Mouse (Mus musculus): Measurements from ENCODE around the gene Cdc37. TPM values are rescaled to one million over a fixed set of nuclear protein-coding genes. Genes with fewer than 3 reads are reported as not detected.
A peak's percentile ranks its signal among the peaks of the same experiment; 100 is the strongest.

Cdc37 gene
- total RNA-seq, 4 experiments from 2014 or later = 95.0 to 132 (median 111) TPM

GRCm38 (mm10) chr9:21135941-21136381 is 13.8 kb downstream of the Cdc37 start:
- DNase-seq (ENCODE audit: low spot score in 2 of 2) = no peak

- DNase-seq (ENCODE audit: low spot score in 2 of 2) = no peak
Measured at GRCm38 (mm10) chr9:21135329-21135890, 14.4 kb downstream of the Cdc37 start.

- DNase-seq (ENCODE audit: low spot score in 2 of 2) = peak; percentile 59 to 72
Measured at GRCm38 (mm10) chr9:21134595-21135328, 15.0 kb downstream of the Cdc37 start.

GRCm38 (mm10) chr9:21133064-21133707 is 16.6 kb downstream of the Cdc37 start:
- DNase-seq (ENCODE audit: low spot score in 2 of 2) = no peak

GRCm38 (mm10) chr9:21132102-21132775 is 17.5 kb downstream of the Cdc37 start:
- no peak for DNase-seq (ENCODE audit: low spot score in 2 of 2)

- DNase-seq (ENCODE audit: low spot score in 2 of 2) = peak; percentile 83 to 89
Measured at GRCm38 (mm10) chr9:21131059-21131956, 18.5 kb downstream of the Cdc37 start, which contains the start of gene Tyk2. Gene Tyk2 (minus strand): TSS chr9:21131243.

GRCm38 (mm10) chr9:21126259-21126627 is 23.5 kb downstream of the Cdc37 start:
- DNase-seq (ENCODE audit: low spot score in 2 of 2) = no peak

- no peak for DNase-seq (ENCODE audit: low spot score in 2 of 2)
Measured at GRCm38 (mm10) chr9:21125502-21126258, 24.1 kb downstream of the Cdc37 start.

- DNase-seq (ENCODE audit: low spot score in 2 of 2) = no peak
Measured at GRCm38 (mm10) chr9:21124837-21125236, 24.9 kb downstream of the Cdc37 start.

- DNase-seq (ENCODE audit: low spot score in 2 of 2) = no peak
Measured at GRCm38 (mm10) chr9:21121483-21121882, 28.3 kb downstream of the Cdc37 start.

- no peak for DNase-seq (ENCODE audit: low spot score in 2 of 2)
Measured at GRCm38 (mm10) chr9:21117073-21117472, 32.7 kb downstream of the Cdc37 start.

GRCm38 (mm10) chr9:21115105-21115504 is 34.7 kb downstream of the Cdc37 start:
- no peak for DNase-seq (ENCODE audit: low spot score in 2 of 2)

GRCm38 (mm10) chr9:21114190-21114589 is 35.6 kb downstream of the Cdc37 start:
- no peak for DNase-seq (ENCODE audit: low spot score in 2 of 2)

GRCm38 (mm10) chr9:21113751-21114150 is 36.0 kb downstream of the Cdc37 start:
- DNase-seq (ENCODE audit: low spot score in 2 of 2) = no peak

- no peak for DNase-seq (ENCODE audit: low spot score in 2 of 2)
Measured at GRCm38 (mm10) chr9:21107607-21108237, 42.1 kb downstream of the Cdc37 start.

GRCm38 (mm10) chr9:21105760-21106564 is 43.8 kb downstream of the Cdc37 start:
- DNase-seq (ENCODE audit: low spot score in 2 of 2) = no peak

- DNase-seq (ENCODE audit: low spot score in 2 of 2) = no peak
Measured at GRCm38 (mm10) chr9:21104814-21105213, 45.0 kb downstream of the Cdc37 start.

GRCm38 (mm10) chr9:21102076-21102475 is 47.7 kb downstream of the Cdc37 start:
- DNase-seq (ENCODE audit: low spot score in 2 of 2) = no peak

Data from gastrocnemius, adult 8-10 months (tissue).